Mouse (Mus musculus): Measurements from ENCODE around the gene Mylip.

The Mylip gene

DNA sequence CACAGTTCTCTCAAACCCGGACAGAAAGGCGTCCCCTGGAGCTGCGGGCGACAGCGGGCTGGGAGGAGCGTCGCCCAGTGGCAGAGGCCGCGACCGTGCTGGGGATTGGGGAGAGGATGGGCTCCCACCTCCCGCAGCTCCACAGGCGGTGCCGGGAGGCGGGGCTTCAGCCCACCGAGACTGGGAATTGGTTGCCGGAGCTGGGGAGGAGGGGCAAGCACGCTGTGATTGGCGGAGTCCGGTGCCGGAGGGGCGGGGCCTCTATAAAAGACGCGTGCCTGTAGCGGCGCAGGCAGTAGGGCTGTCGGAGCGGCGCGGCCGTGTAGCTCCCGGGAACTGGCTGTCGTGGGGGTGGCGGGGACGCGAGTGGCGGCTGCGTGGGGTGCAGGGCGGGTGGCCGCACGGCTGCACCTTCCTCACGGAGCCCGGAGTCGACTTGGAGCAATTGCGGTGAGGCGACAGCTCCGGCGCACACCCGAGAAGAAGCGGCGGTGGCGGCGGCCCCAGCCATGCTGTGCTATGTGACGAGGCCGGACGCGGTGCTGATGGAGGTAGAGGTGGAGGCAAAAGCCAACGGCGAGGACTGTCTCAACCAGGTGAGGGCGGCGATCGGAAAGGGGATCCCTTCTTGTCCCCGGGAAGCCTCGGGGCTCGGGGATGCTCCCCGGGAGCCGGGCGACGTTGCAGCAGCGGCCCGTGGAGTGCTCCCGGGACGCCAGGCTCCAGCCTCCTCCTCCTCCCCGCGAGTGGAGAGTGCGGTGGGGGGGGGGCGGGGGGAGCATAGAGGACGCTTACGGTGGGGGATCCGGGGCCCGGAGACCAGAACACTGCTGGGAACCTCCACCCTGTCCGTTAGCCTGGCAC, at the start of gene Mylip:
Mylip (plus strand) TSS at position 295 of the 864 bp plus-strand sequence.
- in situ Hi-C loops (cut with MboI, MseI), result no loop called here

DNA sequence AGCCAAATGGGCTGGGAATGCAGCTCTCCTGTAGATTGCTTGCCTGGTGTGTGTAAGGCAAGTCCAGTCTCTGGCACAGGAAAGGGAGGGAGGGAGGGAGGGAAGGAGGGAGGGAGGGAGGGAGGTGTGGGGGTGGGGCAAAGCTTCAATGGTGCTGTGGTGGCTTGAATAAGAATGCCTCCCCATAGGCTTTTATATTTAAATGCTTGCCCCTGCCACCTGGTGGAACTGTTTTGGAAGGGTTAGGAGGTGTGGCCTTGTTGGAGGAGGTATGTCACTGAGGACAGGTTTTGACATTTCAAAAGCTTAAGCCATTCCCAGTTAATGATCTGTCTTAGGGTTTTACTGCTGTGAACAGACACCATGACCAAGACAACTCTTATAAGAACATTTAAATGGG, 47.6 kb upstream of the Mylip start:
- in situ Hi-C loops (cut with MboI, MseI), result loop anchor here (5.0 kb wide), 1 partner anchor 85 kb away; no protein-coding TSS in a partner anchor

DNA sequence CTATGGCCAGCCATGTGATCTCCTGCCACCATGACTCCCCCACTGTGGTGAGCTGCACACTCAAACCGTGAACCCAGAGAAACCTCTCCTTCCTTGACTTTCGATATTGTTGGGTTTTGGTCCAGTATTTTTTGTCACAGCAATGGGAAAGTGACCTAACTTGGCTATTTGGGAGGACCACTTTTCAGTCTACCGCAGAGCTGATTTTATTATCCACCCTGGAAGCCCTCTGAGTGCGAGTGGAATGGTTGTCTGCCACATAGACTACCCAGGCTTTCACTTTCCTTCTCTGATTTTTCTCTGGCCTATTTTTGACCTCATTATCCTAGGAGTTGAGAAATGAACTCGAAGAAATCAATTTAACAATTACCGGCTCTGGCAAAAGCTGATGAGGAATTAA, 46.0 kb upstream of the Mylip start:
- in situ Hi-C loops (cut with MboI, MseI), result loop anchor here (5.0 kb wide), 1 partner anchor 86 kb away; no protein-coding TSS in a partner anchor

DNA sequence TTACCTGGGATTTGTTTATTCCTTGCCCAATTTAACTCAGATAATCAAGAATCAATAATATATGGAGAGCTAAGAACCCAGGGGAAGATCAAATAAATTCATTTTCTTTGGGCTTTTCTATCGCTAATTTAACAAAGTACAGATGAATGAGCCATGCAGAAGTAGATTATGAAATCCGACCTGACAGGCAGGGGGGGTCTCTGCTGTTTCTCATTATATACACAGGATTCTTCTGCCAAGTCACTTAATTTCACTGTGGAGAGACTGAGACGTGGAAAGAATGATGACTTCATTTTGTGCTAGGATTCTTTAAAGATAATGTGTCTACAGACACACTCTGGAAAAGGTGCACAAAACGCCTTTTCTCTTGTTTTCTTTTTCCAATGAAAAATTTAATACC, 45.6 kb upstream of the Mylip start:
- in situ Hi-C loops (cut with MboI, MseI), result loop anchor here (5.0 kb wide), 1 partner anchor 87 kb away; no protein-coding TSS in a partner anchor

DNA sequence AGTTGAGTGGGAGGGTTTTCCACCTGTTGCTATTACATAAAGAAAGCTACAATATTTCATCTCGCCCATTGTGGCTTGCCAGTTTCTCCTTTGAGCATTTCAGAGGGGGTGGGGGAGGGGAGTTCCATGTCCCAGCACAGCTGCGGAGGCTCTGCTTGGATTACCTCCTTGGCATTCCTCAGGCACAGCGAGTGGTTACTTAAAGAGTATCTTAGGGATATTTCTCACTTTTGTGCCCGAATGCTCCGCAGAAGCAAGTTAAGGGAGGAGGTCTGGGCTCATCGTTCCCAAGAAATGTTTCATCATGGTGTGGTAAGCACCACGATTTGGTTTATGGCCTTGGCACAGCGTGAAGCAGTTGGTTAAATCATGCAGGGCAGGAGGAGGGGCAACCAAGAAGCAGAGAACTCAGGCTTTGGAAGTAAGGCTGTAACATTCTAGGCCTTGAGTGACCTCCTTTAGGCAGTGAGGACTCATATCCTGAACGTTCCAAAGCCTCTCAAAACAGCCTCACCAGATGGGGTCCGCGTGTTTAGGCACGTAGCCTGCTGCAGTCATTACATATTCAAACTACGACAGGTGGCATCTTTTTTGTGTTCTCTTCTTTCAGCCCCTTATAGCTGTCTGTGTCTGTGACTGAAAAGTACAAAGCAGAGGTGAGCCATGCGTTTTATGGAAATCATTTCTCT, 43.9 kb upstream of the Mylip start:
- in situ Hi-C loops (cut with MboI, MseI), result no loop called here

DNA sequence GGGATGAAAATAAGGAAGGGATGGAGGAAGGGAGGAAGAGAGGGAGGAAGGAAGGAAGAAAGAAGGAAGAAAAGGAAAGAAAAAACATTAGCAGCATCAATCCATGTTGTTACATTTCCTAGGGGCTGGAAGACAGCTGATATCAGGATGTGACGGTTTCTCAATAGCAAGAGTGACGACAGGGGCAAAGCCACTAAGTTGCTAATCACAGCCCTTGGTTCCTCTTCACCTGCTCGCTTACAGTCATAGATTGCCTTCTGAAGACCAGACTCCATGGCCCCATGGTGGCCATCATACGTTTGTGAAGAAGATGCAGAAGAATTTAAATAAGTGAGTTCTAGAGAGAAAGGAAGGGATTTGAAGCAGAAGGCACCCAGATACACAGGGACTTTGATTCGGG, 38.1 kb upstream of the Mylip start:
- in situ Hi-C loops (cut with MboI, MseI), result no loop called here

DNA sequence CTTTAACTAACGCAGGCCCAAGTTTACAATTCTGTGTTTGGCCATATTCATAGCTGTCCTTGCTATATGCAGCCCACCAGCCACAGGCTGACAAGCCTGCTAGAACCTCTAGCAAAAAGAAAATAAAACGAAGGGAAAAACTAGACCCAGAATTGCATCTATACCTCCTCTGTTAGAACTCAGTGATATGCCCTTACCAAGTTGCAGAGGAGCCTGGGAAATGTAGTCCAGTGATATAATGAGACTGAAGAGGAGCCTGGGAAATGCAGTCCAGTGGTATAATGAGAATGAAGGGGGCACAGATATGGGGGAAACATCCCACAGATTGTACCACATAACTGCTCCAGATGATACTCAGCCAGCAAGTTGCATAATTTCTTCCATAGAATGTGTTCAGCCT, 34.7 kb upstream of the Mylip start:
- in situ Hi-C loops (cut with MboI, MseI), result no loop called here

DNA sequence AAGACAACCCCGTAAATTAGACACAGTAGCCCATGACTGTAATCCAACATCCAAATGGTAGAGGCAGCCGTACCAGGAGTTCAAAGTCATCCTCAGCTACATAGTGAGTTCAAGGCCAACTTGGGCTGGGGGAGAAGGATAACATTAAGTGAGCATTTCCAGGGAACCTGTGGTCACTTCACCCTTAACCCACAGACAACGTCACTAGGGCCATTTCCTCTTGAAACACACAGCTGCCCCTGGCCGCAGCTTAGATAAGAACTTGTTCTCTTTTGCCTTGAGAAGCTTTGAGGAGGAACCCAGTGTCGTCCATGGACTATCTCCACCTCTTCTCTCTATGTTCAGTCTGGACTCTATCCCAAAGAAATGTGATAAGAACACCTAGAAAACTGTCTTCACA, 31.3 kb upstream of the Mylip start:
- in situ Hi-C loops (cut with MboI, MseI), result no loop called here

DNA sequence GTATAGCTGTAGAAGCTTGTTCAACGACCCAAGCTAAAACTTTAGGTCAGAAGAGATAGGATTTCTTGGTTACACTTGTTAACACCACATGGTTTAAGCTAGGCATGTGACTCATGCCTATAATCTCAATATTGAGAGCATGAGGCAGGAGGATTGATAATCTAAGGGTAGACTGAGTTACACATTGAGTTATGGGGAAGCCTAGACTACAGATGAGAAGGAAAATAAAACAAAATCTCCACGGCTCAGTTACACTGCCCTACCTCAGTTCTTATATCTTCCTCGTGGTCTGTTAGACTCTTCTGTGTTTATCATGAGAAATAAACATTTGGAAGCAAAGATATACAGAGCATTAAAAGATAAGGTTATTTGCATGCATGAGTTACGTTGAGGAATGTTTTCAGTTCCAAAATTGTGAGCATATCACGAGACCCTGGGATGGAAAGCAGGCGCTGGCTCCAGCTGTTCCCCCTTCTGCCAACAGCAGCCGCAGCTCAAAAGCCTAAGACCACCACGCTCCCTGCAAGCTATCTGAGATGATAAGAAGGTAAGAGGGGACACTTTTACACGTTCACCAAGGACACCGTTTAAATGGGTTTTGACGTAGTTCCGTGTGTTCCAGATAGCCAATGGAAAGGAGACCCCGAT, 30.7 kb upstream of the Mylip start:
- in situ Hi-C loops (cut with MboI, MseI), result no loop called here

DNA sequence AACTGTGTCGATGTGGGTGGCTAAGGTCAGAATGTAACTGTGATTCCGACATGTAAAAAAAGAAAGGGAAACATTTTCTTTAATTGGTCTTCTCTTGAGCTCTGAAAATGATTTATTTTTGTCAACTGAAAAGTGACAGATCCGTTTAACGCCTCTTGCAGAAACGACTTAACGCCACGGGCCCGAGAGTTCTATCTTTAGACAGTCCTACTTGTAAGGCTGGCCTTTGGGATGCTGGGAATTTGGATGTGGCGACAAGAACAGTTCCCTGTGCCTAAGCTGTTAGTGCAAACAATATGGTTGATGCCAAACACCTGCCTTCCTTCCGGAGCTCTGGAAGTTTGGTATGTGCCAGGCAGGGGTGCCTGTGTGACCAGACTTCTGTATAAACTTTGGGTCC, 23.8 kb upstream of the Mylip start:
- in situ Hi-C loops (cut with MboI, MseI), result no loop called here

DNA sequence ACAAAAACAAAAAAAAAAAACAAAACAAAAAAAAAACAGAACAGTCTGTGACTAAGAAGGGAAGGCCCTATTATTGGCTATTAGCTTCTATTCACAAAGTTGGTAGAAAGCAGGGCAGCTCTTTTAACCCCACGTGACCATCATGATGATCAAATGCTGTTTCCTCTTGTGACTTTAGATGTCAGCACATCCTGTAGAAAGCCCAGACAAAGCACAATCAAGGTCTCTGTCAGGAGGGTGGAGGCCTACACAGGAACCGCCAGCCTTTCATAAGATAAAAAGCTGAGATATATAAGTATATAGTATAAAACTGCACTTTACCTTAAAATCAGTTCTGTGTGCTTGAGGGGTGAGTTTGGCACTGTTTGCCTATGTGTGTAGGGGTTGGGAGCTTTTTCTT, 17.9 kb upstream of the Mylip start:
- in situ Hi-C loops (cut with MboI, MseI), result no loop called here

DNA sequence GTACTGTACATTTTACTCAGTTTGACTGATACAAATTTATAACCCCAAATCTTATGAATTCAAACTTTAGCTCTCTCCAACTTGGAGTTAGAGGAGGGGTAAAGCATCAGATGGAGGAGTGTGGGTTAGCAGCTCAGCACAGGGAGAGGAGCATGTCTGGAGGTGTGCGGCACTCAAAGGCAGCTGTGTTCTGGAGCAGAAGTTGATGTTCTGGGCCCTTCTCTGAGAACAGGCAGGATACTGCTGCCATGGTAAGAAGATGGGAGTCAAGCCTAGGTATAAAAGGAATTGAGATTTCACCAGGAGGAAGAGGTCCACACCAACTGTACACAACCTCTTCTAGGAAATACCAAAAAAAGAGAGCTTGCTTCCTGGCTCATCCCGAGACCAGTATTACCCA, 17.1 kb upstream of the Mylip start:
- in situ Hi-C loops (cut with MboI, MseI), result no loop called here

DNA sequence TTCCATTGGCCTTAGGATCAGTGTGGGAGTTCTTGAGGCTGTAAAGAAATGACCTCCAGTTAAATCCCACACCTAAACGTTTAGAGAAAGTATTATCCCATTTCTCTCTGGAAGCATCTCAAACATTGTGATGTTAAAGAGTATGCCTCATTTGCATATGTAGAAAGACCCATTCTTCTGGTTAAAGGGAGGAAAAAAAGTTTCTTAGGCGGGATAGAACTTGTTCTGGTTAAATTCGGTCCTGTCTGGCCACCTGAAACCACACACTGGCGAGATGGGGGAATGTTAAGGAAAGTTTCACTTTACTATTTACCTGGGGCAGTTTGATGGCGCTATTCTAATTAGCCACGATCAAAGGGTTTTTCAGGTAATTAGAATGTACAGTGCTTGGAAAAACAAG, 14.7 kb upstream of the Mylip start:
- in situ Hi-C loops (cut with MboI, MseI), result no loop called here

DNA sequence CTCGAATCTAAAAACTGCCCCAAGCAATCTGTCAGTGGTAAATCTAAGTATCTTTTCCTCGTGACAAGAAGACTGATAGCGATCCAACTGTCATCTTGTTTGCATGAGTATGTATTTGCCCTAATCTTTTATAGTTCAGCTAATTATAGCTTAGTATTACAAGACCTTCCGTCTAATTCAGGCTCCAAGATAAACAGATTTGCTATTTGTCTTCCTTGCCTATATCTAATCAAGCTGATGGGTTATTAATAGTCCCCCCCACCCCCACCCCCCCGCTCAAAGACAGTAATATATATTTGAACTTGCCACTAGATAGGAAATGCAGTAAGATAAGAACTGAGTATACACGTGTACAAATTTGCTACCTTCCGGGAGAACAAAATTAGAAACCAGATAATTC, 7.3 kb upstream of the Mylip start:
- in situ Hi-C loops (cut with MboI, MseI), result no loop called here

DNA sequence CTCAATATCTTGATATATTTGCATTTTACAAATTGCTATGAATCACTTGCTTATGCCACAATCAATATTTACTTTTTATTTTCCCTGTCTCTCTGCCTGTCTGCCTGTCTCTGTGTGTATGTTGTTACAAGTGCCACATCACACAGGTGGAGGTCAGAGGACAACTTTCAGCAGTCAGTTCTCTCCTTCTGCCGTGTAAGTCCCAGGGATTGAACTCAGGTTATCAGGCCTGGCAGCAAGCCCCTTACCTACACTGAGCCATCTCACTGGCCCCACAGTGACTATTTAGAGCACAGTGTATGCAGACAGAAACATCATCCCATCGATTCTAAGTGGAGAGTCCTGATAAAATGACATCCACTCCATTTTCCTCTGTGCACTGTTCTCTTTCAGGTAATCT, 4.9 kb upstream of the Mylip start:
- in situ Hi-C loops (cut with MboI, MseI), result no loop called here

DNA sequence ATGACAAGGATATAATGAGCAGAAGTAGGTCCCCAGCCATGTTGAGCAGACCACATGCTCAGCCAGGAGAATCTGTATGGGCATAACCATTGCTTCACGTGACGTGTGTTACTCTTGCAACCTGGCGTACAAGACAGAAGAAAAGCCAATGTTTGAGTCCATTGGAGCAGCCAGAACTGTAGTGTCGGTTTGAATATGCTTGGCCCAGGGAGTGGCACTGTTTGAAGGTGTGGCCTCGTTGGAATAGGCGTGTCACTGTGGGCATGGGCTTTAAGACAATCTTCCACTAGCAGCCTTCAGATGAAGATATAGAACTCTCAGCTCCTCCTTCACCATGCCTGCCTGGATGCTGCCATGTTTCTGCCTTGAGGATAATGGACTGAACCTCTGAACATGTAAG, 4.0 kb upstream of the Mylip start:
- in situ Hi-C loops (cut with MboI, MseI), result no loop called here

DNA sequence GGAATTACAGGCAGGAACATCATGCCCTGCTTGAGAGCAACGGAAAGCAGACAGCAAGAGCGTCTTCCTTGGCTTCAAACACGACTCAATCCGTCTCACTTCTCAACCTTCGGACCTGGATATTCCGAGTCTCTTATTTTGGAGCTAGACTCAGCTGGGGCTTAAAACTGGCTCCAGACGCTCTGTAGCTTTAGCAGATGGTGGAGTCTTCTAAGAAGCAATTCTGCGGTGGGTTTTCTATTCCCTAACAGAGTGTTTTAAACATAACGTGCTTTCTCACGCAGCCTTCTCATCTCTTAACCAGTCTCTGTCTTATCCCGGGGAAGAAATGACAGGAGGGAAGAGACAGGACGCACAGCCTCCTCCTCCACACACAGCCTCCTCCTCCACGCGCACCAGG, 3.3 kb upstream of the Mylip start:
- in situ Hi-C loops (cut with MboI, MseI), result no loop called here

DNA sequence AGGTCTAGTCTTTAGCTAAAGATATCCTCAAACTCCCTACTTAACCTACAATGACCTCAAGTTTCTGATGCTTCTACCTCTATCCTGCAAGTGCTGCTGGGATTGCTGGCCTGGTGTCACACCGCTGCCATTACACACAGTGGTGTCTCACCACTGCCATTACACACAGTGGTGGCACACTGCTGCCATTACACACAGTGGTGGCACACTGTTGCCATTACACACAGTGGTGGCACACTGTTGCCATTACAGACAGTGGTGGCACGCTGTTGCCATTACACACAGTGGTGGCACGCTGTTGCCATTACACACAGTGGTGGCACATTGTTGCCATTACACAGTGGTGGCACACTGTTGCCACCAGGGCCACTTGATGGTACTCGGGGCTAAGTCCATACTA, 2.3 kb upstream of the Mylip start:
- in situ Hi-C loops (cut with MboI, MseI), result no loop called here

DNA sequence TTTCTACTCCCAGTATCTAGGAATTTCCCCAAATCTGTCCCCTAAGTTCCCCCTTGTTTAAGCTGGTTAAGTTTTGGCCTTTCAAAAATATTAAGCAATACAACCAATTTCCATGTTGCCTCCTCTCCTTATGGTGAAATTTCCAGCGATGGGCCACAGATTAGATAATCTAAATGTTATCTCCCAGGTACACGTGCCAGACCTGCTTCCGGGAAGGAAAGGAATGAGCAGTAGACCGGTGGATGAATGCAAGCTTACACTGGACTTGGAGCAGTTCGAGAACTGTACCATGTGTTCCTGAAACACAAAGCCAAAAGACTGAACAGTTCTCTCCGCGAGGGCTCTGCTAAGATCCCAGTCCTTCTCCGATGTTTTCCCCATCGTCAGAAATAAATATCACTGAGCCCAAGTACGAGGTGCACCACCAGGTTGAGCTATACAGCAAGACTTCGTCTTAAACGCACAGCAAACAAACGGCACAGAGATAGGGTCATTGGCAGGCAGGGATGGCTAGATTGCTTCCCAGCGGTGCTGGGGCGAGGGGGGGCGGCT, 1.2 kb upstream of the Mylip start:
- in situ Hi-C loops (cut with MboI, MseI), result no loop called here

DNA sequence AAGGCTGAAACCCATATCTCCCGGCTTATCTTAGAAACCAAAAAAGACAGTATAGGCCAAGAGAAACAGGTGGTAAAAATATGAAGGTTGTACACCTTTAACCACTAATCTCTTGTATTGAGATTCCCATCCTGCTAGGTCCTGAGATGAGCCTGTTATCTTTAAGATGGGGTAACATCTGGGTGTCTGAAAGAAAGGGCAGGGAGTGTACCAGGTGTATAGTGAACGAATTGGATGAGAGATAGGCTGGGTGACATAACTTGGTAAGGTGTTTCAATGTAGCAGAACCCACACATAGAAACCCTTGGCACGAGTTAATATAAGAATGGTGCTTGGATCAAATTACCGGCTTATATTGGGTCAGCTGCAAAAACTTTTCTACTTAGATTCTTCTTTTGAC, 653 bp upstream of the Mylip start:
- in situ Hi-C loops (cut with MboI, MseI), result no loop called here

DNA sequence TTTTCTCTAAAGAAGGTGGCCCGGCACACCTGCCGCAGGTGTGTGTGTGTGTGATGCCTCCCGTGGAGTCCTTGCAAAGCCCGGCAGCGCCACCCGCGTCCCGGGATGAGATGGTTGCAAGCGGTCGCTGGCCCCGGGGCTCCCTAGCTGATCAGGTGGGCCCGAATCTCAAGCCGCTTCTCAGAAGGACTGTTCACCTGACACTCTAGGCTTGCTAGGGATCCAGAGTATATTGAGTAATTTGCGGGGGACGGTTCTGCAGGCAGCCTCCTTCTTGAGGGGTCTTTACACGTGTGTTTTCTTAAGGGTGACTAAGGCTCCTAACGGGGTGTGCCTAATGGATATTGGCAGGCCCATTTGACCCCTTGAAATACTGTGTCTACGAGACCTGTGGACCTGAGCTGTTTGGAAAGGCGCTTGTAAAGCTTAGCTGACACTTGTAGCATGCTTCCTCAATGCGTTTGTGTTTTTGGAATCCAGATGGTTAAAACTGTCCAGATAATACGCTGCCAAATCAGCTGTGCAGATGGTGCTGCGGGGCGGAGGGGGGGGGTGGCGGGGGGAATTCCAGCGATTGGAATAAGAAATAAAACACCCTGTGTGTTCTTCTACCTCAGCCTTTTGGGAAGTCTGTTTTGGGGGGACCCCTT, 895 bp downstream of the Mylip start:
- in situ Hi-C loops (cut with MboI, MseI), result no loop called here
